Mouse (Mus musculus) midbrain, embryonic 12.5 days (tissue): ENCODE measurements around the gene Osbpl6. TPM values are rescaled to one million over a fixed set of nuclear protein-coding genes. Genes with fewer than 3 reads are reported as not detected.

Experiments used
- ATAC-seq: fragments of 200-750 bp; cut with Nextera tagmentation; 2 replicates; pipeline ENCODE4 v1.8.0; 2017; ENCODE audit warnings: low read depth, moderate TSS enrichment, moderate library complexity; ENCODE audit not compliant: low FRiP score
- H3K27ac ChIP-seq: fragments of 300-500 bp; sonication (generic); replicated peaks from 2 replicates; pipeline ENCODE4 v1.5.1; 2016; ENCODE audit warnings: mild to moderate bottlenecking
- H3K27me3 ChIP-seq: fragments of 300-500 bp; sonication (generic); 2 replicates; pipeline ENCODE4 v1.6.1; 2016; ENCODE audit warnings: mild to moderate bottlenecking
- H3K36me3 ChIP-seq: fragments of 300-500 bp; sonication (generic); 2 replicates; pipeline ENCODE4 v1.6.1; 2016
- H3K4me1 ChIP-seq: fragments of 300-500 bp; sonication (generic); 2 replicates; pipeline ENCODE4 v1.6.1; 2016
- H3K4me2 ChIP-seq: fragments of 300-500 bp; sonication (generic); replicated peaks from 2 replicates; pipeline ENCODE4 v1.6.1; 2016; ENCODE audit warnings: mild to moderate bottlenecking, moderate library complexity
- H3K4me3 ChIP-seq: fragments of 300-500 bp; sonication (generic); 2 replicates; pipeline ENCODE4 v1.5.1; 2016; ENCODE audit warnings: mild to moderate bottlenecking
- H3K9ac ChIP-seq: fragments of 300-500 bp; sonication (generic); replicated peaks from 2 replicates; pipeline ENCODE4 v1.6.1; 2016; ENCODE audit warnings: mild to moderate bottlenecking, moderate library complexity
- H3K9me3 ChIP-seq: fragments of 300-500 bp; sonication (generic); 2 replicates; pipeline ENCODE4 v1.6.1; 2016; ENCODE audit warnings: mild to moderate bottlenecking
- WGBS: fragments of 180-500 bp; shearing (Covaris S2); methylation state at CpG from one replicate; pipeline ENCODE4 v1.1.7; 2016; 5-methylcytosine and 5-hydroxymethylcytosine counted together
- polyA plus RNA-seq: library from polyadenylated mRNA; unstranded; fragments of >200 nt; fragmentation: Nextera tagmentation; extraction: Ambion mirVana; gene quantifications from 2 replicates; pipeline ENCODE4 v1.2.1, GENCODE M21; 2016

Osbpl6 gene
- polyA plus RNA-seq, 1 experiment from 2014 or later: 16.0 TPM

DNA sequence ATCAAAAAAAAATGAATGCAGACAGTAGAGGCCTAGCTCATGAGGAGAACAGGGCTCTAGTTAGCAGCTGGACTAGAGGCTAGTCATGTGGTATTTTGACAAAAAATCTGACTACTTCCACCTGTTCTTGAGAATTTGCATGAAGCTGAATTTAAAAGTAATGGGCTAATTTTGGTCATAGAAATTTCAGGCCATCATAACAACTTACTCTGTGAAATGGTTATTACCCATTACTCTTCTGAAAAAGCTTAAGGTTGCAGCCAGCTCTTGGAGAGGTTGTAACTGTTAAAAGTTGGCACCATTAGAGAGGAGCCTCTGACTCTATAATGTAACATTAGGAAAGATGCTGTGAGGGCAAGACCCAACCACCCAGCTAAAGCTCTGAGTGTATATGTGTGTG, 19.8 kb upstream of the Osbpl6 start:
- H3K27ac ChIP-seq: no peak overlapping the region
- H3K27me3 ChIP-seq: no peaks in the 10 kb centered on the region
- H3K4me3 ChIP-seq: no peak overlapping the region
- no peak overlapping the region for H3K4me2 ChIP-seq
- H3K4me1 ChIP-seq: no peaks in the 10 kb centered on the region
- no peak for ATAC-seq
- peaks cover 24% of the 10 kb centered on the region for H3K36me3 ChIP-seq
- H3K9ac ChIP-seq: no peak overlapping the region
- H3K9me3 ChIP-seq: no peaks in the 10 kb centered on the region

DNA sequence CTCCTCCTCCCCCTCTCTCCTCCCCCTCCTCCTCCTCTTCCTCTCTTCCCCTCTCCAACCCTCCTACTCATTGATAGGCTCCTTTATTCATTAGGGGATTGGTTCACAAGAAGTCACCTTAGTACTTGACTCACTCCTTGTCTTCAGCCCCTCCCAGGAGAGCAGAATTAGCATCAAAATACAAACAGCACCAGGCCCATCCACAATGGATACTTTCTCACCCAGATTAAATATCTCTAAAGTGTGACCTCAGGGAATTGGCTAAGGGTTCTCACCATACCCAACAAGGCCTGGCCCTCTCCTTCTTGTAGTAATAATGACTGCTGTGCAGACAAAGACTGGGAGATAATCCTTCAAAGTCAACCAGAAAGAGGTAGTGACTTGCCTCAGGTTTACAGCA, 6.1 kb upstream of the Osbpl6 start:
- ATAC-seq: no peak
- Histone ChIP-seq H3K27ac (no peak overlapping the region), H3K9me3 (no peaks in the 10 kb centered on the region)

GRCm38 (mm10) chr2:76405596-76406150, 635 bp upstream of the Osbpl6 start:
- no peaks in the 10 kb centered on the region for H3K36me3 ChIP-seq
- H3K4me3 ChIP-seq: peak overlapping the region; percentile 82
- peak overlapping the region; percentile 85 for H3K9ac ChIP-seq
- H3K9me3 ChIP-seq: no peaks in the 10 kb centered on the region
- peak overlapping the region; percentile 83 for H3K27ac ChIP-seq
- peaks cover 35% of the 10 kb centered on the region for H3K27me3 ChIP-seq
- H3K4me2 ChIP-seq: peak overlapping the region; percentile 83
- ATAC-seq: peak; percentile 32; the same call in 1 of the 2 replicates
- WGBS: 3% methylated on average over 15 of the region's 15 CpGs
- peaks cover 4% of the 10 kb centered on the region; the same call in 1 of the 2 replicates for H3K4me1 ChIP-seq

More for the DNA sequence above, 6.1 kb upstream of the Osbpl6 start:
- H3K4me2 ChIP-seq: no peak overlapping the region
- no peak overlapping the region for H3K4me3 ChIP-seq
- no peak overlapping the region for H3K9ac ChIP-seq
- H3K4me1 ChIP-seq: peaks cover 4% of the 10 kb centered on the region; the same call in 1 of the 2 replicates
- H3K36me3 ChIP-seq: no peaks in the 10 kb centered on the region
- peaks cover 30% of the 10 kb centered on the region for H3K27me3 ChIP-seq

GRCm38 (mm10) chr2:76406937-76407441, 681 bp downstream of the Osbpl6 start:
- Histone ChIP-seq H3K4me3 (peak overlapping the region; percentile 82), H3K4me1 (peaks cover 4% of the 10 kb centered on the region; the same call in 1 of the 2 replicates), H3K27me3 (peaks cover 35% of the 10 kb centered on the region), H3K9ac (peak overlapping the region; percentile 85), H3K4me2 (peak overlapping the region; percentile 83), H3K9me3 (no peaks in the 10 kb centered on the region), H3K36me3 (no peaks in the 10 kb centered on the region), H3K27ac (peak overlapping the region; percentile 83)
- ATAC-seq: peak; percentile 72
- WGBS: 1% methylated on average over 49 of the region's 49 CpGs

DNA sequence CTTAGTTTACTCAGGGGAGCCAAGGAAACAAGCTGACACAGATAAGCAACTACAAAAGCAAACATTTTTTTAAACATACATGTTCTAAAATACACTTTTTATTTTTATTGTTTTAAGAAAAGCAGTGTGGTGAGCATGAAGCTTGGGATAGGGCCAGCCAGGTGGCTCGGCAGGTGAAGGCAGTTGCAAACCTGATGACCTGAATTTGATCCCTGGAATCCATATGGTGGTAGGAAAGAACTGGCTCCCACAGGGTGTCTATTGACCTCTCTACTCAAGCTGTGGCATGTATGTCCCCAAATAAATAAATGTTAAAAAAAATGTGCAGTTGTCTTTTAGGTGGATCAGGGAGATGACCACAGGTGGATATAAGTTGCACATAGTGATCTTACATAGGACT, 3.2 kb downstream of the Osbpl6 start:
- H3K4me2 ChIP-seq: no peak overlapping the region
- WGBS: 84% methylated on average over 1 of the region's 1 CpGs
- no peak for ATAC-seq

GRCm38 (mm10) chr2:76409986-76410385, 3.7 kb downstream of the Osbpl6 start:
- no peak overlapping the region for H3K27ac ChIP-seq
- ATAC-seq: no peak
- H3K4me2 ChIP-seq: no peak overlapping the region
- H3K36me3 ChIP-seq: no peaks in the 10 kb centered on the region
- peaks cover 7% of the 10 kb centered on the region for H3K27me3 ChIP-seq
- WGBS: 92% methylated on average over 2 of the region's 2 CpGs
- no peaks in the 10 kb centered on the region for H3K4me1 ChIP-seq
- H3K9ac ChIP-seq: no peak overlapping the region
- H3K4me3 ChIP-seq: no peak overlapping the region
- H3K9me3 ChIP-seq: no peaks in the 10 kb centered on the region

More for the DNA sequence above, 3.2 kb downstream of the Osbpl6 start:
- Histone ChIP-seq H3K4me1 (peaks cover 3% of the 10 kb centered on the region; the same call in 1 of the 2 replicates), H3K27ac (no peak overlapping the region), H3K9me3 (no peaks in the 10 kb centered on the region), H3K36me3 (no peaks in the 10 kb centered on the region), H3K27me3 (peaks cover 12% of the 10 kb centered on the region), H3K9ac (no peak overlapping the region), H3K4me3 (no peak overlapping the region)

- no peak overlapping the region for H3K27ac ChIP-seq
- H3K4me2 ChIP-seq: no peak overlapping the region
- no peak for ATAC-seq
- no peak overlapping the region for H3K9ac ChIP-seq
- no peaks in the 10 kb centered on the region for H3K9me3 ChIP-seq
- H3K27me3 ChIP-seq: peaks cover 2% of the 10 kb centered on the region; the same call in 1 of the 2 replicates
- no peaks in the 10 kb centered on the region for H3K4me1 ChIP-seq
- H3K4me3 ChIP-seq: no peak overlapping the region
- WGBS: 75% methylated on average over 2 of the region's 2 CpGs
- no peaks in the 10 kb centered on the region for H3K36me3 ChIP-seq
These were observed 6.6 kb downstream of the Osbpl6 start for GRCm38 (mm10) chr2:76412924-76413323.

- Histone ChIP-seq H3K4me2 (no peak overlapping the region), H3K36me3 (no peaks in the 10 kb centered on the region), H3K27ac (no peak overlapping the region), H3K9ac (no peak overlapping the region), H3K27me3 (peaks cover 18% of the 10 kb centered on the region), H3K9me3 (no peaks in the 10 kb centered on the region), H3K4me1 (no peaks in the 10 kb centered on the region), H3K4me3 (no peak overlapping the region)
- 96% methylated on average over 14 of the region's 14 CpGs for WGBS
- no peak for ATAC-seq
These were observed 11.3 kb downstream of the Osbpl6 start for GRCm38 (mm10) chr2:76417446-76418141.

DNA sequence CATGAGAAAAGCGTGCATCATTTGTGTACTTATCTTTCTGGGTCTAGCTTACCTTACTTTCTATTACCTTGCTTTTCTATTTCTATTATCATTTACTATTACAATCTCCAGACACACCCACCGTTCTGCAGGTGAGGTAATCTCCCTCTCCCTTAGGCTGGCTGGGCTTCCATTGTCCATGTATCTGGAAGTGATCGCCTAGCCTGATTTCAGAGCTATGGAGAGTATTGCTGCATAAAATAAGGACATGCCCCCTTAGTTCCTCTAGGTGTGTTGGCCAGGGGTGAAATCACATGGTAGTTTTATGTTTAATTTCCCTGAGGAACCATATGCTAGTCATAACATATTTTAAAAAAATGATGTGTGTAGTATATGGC, 11.8 kb downstream of the Osbpl6 start:
- Histone ChIP-seq H3K4me3 (no peak overlapping the region), H3K36me3 (no peaks in the 10 kb centered on the region), H3K4me2 (no peak overlapping the region), H3K27ac (no peak overlapping the region), H3K4me1 (no peaks in the 10 kb centered on the region), H3K9ac (no peak overlapping the region), H3K27me3 (peaks cover 21% of the 10 kb centered on the region), H3K9me3 (no peaks in the 10 kb centered on the region)
- ATAC-seq: no peak
- WGBS: 88% methylated on average over 3 of the region's 3 CpGs

DNA sequence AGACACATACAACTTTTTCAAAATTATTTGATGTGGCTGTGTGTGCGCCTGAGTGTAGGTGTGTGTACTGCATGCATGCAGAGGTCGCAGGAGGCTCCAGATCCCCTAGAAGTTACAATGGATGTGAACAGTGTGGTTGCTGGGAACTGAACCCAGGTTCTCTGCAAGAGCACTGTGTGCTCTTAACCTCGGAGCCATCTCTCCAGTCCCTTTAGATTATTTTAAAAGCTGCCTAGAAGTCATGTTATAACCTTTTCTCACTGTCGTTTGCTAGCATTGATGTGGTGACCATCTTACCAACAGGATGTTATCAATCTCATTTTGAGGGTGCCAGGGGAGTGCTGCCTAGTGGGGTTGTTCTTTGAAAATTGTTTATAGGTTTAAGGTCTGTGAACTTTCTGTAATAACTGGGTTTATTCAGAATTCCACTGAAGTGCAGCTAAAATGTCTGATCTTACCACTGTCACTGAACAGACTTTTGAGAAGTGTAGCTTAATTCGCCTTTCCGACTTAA, 15.2 kb downstream of the Osbpl6 start:
- Histone ChIP-seq H3K27ac (no peak overlapping the region), H3K4me2 (no peak overlapping the region), H3K4me3 (no peak overlapping the region), H3K9ac (no peak overlapping the region), H3K9me3 (no peaks in the 10 kb centered on the region), H3K36me3 (no peaks in the 10 kb centered on the region), H3K27me3 (peaks cover 32% of the 10 kb centered on the region), H3K4me1 (no peaks in the 10 kb centered on the region)
- 81% methylated on average over 6 of the region's 6 CpGs for WGBS
- no peak for ATAC-seq

DNA sequence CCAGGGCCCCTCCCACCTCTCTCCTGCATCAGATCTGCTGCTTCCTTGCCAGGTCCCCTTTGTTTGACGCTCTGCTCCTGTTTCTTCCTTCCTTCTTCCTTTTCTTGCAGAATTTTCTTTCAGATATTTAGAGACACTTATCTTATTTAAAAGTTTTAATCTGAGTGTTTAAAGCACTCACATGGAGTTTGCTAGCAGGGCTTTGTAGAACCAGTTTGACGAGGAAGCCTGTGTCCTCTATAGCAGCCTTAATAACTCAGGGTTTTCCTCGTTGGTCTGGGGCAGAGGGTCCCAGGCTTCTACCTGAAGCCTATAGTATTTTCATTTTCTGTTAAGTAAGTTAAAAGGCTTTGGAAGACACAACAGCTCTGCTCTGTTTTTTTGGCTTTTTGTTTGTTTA, 20.5 kb downstream of the Osbpl6 start:
- no peak overlapping the region for H3K4me3 ChIP-seq
- WGBS: 75% methylated on average over 3 of the region's 3 CpGs
- H3K4me1 ChIP-seq: peaks cover 3% of the 10 kb centered on the region; the same call in 1 of the 2 replicates
- no peak overlapping the region for H3K27ac ChIP-seq
- no peaks in the 10 kb centered on the region for H3K9me3 ChIP-seq
- ATAC-seq: no peak
- H3K27me3 ChIP-seq: peaks cover 21% of the 10 kb centered on the region
- no peak overlapping the region for H3K4me2 ChIP-seq
- no peaks in the 10 kb centered on the region for H3K36me3 ChIP-seq
- no peak overlapping the region for H3K9ac ChIP-seq

DNA sequence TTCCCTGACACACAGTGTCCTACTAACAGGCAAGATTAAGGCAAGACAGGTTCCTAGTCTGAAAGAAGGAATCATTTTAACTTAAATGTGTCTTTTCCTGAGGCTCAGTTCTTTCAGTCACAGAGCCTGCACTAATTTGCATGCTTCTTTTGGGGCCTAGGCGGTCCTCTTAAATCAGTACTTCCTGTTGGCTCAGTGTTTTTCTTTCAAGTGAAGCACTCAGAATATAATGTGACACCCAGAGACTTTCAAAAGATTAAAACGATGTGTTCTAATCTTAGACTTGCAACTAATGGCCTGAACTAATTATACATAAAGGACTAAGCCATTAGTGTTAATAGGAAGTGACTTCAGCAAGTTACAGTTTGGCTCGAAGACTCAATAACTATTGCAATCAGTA, 23.0 kb downstream of the Osbpl6 start:
- Histone ChIP-seq H3K4me2 (no peak overlapping the region), H3K4me3 (no peak overlapping the region), H3K36me3 (no peaks in the 10 kb centered on the region), H3K9ac (no peak overlapping the region), H3K27ac (no peak overlapping the region), H3K27me3 (peaks cover 10% of the 10 kb centered on the region), H3K4me1 (peaks cover 3% of the 10 kb centered on the region; the same call in 1 of the 2 replicates), H3K9me3 (no peaks in the 10 kb centered on the region)
- no peak for ATAC-seq
- 70% methylated on average over 3 of the region's 3 CpGs for WGBS
